Mouse (Mus musculus) kidney, postnatal 0 days (tissue): Measurements from ENCODE around the gene Coa3. TPM values are rescaled to one million over a fixed set of nuclear protein-coding genes. Genes with fewer than 3 reads are reported as not detected.

Experiments used
- ATAC-seq: fragments of 200-750 bp; cut with Nextera tagmentation; replicated peaks from 2 replicates; pipeline ENCODE4 v1.8.0; 2017; ENCODE audit warnings: low read depth, moderate number of reproducible peaks, moderate TSS enrichment, moderate library complexity; ENCODE audit not compliant: low FRiP score
- DNase-seq: peaks from one replicate; pipeline ENCODE4 v3.0.0-alpha.2; 2016; ENCODE audit warnings: low spot score
- H3K27ac ChIP-seq: fragments of 300-500 bp; sonication (generic); 2 replicates; pipeline ENCODE4 v1.5.1; 2014; ENCODE audit warnings: mild to moderate bottlenecking
- H3K27me3 ChIP-seq: fragments of 300-500 bp; sonication (generic); 2 replicates; pipeline ENCODE4 v1.6.1; 2014; ENCODE audit warnings: low read length, mixed read lengths; ENCODE audit not compliant: insufficient read depth
- H3K36me3 ChIP-seq: fragments of 300-500 bp; sonication (generic); 2 replicates; pipeline ENCODE4 v1.6.1; 2014; ENCODE audit warnings: low read length, mixed read lengths; ENCODE audit not compliant: insufficient read depth
- H3K4me1 ChIP-seq: fragments of 300-500 bp; sonication (generic); replicated peaks from 2 replicates; pipeline ENCODE4 v1.6.1; 2014; ENCODE audit warnings: antibody characterized with exemption, low read length, mixed read lengths; ENCODE audit not compliant: insufficient read depth
- H3K4me2 ChIP-seq: fragments of 300-500 bp; sonication (generic); 2 replicates; pipeline ENCODE4 v1.6.1; 2014; ENCODE audit warnings: mild to moderate bottlenecking, low read length, moderate library complexity, mixed read lengths
- H3K4me3 ChIP-seq: fragments of 300-500 bp; sonication (generic); replicated peaks from 2 replicates; pipeline ENCODE4 v1.5.1; 2014; ENCODE audit warnings: low read depth, low read length
- H3K9ac ChIP-seq: fragments of 300-500 bp; sonication (generic); 2 replicates; pipeline ENCODE4 v1.6.1; 2014; ENCODE audit warnings: low read depth, low read length
- H3K9me3 ChIP-seq: fragments of 300-500 bp; sonication (generic); replicated peaks from 2 replicates; pipeline ENCODE4 v1.6.1; 2016; ENCODE audit warnings: low read length, inconsistent platforms, mixed read lengths
- CTCF ChIP-seq: IDR thresholded peaks from 2 replicates; pipeline ENCODE4 v1.5.1; 2016; ENCODE audit warnings: antibody characterized with exemption, low read depth, mild to moderate bottlenecking, moderate library complexity
- WGBS: fragments of 180-500 bp; shearing (Covaris S2); extraction: QIAGEN DNeasy Blood & Tissue Kit; methylation state at CpG from one replicate; pipeline ENCODE4 v1.1.7; 2014; 5-methylcytosine and 5-hydroxymethylcytosine counted together
- polyA plus RNA-seq: library from polyadenylated mRNA; unstranded; fragments of >200 nt; fragmentation: Nextera tagmentation; extraction: Ambion mirVana; gene quantifications from 2 replicates; pipeline ENCODE4 v1.2.1, GENCODE M21; 2015

The Coa3 gene
- polyA plus RNA-seq, 1 experiment from 2014 or later = 209 TPM

DNA sequence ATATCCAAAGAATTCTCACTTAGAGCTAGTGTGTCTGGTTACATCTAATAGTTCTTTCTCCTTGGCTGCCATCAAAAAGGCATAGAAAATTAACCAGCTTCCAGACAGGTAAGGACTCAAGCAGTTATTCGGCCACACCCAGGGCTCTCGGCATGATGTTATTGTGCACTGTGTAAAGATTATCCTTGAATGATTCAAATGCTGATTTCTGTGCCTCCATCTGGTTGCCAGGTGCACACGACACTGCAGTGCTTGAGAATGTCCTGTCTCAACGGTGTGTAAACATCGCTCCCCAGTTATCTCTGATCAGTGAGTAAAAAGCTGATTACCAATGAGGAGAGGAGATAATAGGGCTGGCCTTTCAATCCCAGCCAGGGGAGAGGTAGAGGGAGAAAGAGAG is 28.8 kb upstream of the Coa3 start:
- no peak for ATAC-seq
- no peak for DNase-seq
- no peak for TF ChIP-seq CTCF

DNA sequence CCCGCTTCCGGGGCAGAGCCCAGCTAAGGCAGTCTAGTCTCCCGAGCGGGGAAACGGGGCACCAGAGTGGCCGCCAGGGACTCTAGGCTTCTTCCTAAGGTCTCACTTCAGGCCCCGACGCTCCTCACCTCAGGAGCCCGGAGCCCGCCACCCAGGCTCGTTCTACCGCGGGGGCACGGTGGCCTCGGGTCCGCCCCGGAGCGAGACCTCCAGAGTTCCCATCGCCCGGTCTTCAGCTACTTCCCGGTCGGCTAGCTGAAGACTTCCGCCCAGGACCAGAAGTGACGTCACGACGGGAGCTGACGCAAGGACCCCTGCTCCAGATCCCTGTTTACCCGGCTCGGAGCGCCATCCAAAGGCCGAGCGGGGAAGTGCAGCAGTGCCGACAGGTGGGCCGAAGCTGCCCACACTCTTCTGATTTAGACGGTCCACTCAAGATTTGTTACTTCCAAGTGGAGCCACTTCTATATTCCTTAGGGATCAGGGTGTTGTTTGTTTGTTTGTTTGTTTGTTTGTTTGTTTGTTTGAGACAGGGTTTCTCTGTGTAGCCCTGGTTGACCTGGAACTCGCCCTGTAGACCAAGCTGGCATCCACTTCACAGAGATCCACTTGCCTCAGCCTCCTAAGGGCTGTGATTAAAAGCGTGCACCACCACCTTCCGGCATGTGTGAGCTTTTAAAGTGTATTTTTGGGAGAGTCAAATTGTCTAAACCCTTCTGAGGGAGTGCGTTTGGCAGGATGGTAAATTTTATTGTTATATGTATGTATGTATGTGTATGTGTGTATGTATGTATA is 23.3 kb upstream of the Coa3 start, which contains the start of gene Becn1:
TSS of gene Becn1 (minus strand) at position 283 of the 795 bp plus-strand sequence.
- Histone ChIP-seq H3K9me3 (no peaks in the 10 kb centered on the region), H3K9ac (peak within 1 kb of the TSS; percentile 78), H3K4me2 (peak within 1 kb of the TSS; percentile 84), H3K4me3 (peak within 1 kb of the TSS; percentile 89), H3K36me3 (peaks cover 21% of the 10 kb centered on the region), H3K27ac (peak within 1 kb of the TSS; percentile 78), H3K27me3 (no peaks in the 10 kb centered on the region), H3K4me1 (peaks cover 12% of the 10 kb centered on the region)
- WGBS = 6% methylated on average over 39 of the region's 39 CpGs
- peak; percentile 97 for TF ChIP-seq CTCF
- peak; percentile 91 for ATAC-seq
- DNase-seq = peak; percentile 97

More for the DNA sequence above, 28.8 kb upstream of the Coa3 start:
- Histone ChIP-seq H3K4me2 (no peak overlapping the region), H3K4me1 (no peaks in the 10 kb centered on the region), H3K27ac (no peak overlapping the region), H3K9ac (no peak overlapping the region), H3K4me3 (no peak overlapping the region), H3K9me3 (no peaks in the 10 kb centered on the region), H3K27me3 (no peaks in the 10 kb centered on the region), H3K36me3 (no peaks in the 10 kb centered on the region)
- WGBS = 44% methylated on average over 5 of the region's 5 CpGs

DNA sequence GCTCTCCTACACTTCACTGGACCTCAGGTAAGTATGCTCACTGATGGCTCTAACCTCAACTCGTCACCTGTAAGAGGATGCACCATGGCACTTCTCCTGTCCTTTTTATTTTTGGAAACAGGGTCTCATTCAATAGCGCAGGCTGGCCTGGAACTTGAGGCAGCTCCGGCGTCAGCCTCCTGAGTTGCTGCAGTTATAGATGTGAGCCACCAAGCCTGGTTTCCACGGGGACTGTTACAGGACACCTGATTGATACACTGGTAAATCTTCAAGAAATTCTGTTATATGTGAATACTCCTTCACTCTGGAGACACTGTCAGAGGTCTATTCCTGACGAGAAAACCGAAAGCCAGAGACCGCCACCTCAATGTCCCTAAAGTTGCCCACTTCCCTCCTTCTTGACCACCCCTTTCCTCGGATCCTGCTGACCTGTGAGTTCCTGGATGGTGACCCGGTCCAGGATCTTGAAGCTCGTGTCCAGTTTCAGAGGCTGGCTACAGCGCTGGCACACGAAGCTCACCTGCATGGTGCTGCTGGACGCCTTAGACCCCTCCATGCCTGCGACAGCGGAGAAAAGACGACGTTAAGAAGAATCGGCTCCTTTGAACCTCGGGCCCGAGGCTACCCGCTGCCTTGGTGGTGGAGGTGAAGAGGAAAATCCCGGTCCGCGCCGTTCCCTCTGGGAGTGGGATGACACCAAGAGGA is 22.5 kb upstream of the Coa3 start:
- no peak for TF ChIP-seq CTCF
- no peak for DNase-seq
- Histone ChIP-seq H3K27me3 (no peaks in the 10 kb centered on the region), H3K4me2 (peak overlapping the region; percentile 84), H3K36me3 (peaks cover 23% of the 10 kb centered on the region), H3K27ac (peak overlapping the region; percentile 78), H3K9ac (peak overlapping the region; percentile 78), H3K4me3 (peak overlapping the region; percentile 89), H3K9me3 (no peaks in the 10 kb centered on the region), H3K4me1 (peaks cover 12% of the 10 kb centered on the region)
- no peak for ATAC-seq
- 12% methylated on average over 26 of the region's 26 CpGs for WGBS

DNA sequence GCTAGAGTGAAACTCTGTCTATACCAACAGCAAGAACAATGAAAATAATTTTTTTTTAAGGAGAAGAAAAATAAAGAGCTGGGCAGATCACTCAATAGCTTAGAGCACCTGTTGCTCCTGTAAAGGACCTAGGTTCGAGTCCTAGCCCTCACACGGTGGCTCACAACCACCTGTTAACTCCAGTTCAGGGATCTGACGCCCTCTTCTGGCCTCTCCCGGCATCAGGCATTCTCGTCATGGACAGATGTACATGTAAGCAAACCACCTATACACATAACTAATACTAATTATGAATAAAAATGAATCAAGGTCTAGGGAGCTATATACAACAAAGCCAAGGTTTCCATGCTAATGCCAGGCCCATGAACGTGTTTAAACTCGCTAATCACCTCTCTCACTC is 22.0 kb upstream of the Coa3 start:
- H3K36me3 ChIP-seq = peaks cover 26% of the 10 kb centered on the region
- ATAC-seq = no peak
- H3K27ac ChIP-seq = no peak overlapping the region
- peak; percentile 39 for TF ChIP-seq CTCF
- H3K4me2 ChIP-seq = peak overlapping the region; percentile 84
- H3K4me1 ChIP-seq = peaks cover 12% of the 10 kb centered on the region
- peak overlapping the region; percentile 78; the same call in 1 of the 2 replicates for H3K9ac ChIP-seq
- H3K9me3 ChIP-seq = no peaks in the 10 kb centered on the region
- WGBS = 62% methylated on average over 7 of the region's 7 CpGs
- H3K4me3 ChIP-seq = peak overlapping the region; percentile 89
- no peaks in the 10 kb centered on the region for H3K27me3 ChIP-seq
- DNase-seq = no peak

DNA sequence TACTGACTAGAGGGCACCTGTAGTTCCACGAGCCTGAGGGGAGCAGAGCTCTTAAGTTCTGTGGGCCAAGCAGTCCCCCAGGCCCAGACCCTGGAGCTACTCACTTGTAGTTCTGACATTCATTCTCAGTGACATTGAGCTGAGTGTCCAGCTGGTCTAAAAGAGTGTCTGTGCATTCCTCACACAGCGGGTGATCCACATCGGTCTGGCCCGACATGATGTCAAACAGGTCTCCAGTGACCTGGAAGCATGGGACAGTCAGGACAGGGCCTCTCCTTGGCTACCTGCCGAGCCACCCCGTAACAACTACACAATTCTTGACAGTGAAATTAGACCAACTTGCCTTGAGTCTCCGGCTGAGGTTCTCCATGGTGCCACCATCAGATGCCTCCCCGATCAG is 16.3 kb upstream of the Coa3 start:
- no peak for ATAC-seq
- TF ChIP-seq CTCF = no peak
- peaks cover 67% of the 10 kb centered on the region for H3K36me3 ChIP-seq

DNA sequence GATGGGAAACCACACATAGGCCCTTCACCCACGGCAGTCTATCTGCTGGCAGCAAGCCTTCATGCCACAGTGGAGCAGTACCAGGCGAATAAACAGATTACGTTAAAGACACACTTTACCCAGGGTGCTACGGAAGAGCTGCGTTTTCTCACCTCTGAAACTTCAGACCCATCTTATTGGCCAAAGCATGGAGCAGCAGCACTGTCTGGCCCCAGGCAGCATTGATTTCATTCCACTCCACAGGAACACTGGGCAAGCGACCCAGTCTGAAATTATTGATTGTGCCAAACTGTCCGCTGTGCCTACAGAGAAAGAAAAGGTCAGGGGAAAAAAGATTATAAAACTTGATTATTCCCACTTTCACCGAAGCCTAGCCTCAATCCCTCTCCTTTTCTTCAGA is 12.3 kb upstream of the Coa3 start:
- DNase-seq (no peak), ATAC-seq (no peak)
- H3K4me2 ChIP-seq = no peak overlapping the region
- no peaks in the 10 kb centered on the region for H3K9me3 ChIP-seq
- H3K4me1 ChIP-seq = no peaks in the 10 kb centered on the region
- no peak overlapping the region for H3K4me3 ChIP-seq
- no peaks in the 10 kb centered on the region for H3K27me3 ChIP-seq
- no peak overlapping the region for H3K9ac ChIP-seq
- H3K27ac ChIP-seq = no peak overlapping the region
- peaks cover 59% of the 10 kb centered on the region for H3K36me3 ChIP-seq
- 96% methylated on average over 8 of the region's 8 CpGs for WGBS
- no peak for TF ChIP-seq CTCF

More for the DNA sequence above, 16.3 kb upstream of the Coa3 start:
- H3K4me3 ChIP-seq = no peak overlapping the region
- no peaks in the 10 kb centered on the region for H3K9me3 ChIP-seq
- DNase-seq = no peak
- WGBS = 97% methylated on average over 8 of the region's 8 CpGs
- H3K4me2 ChIP-seq = no peak overlapping the region
- no peak overlapping the region for H3K9ac ChIP-seq
- H3K27ac ChIP-seq = no peak overlapping the region
- H3K4me1 ChIP-seq = 0 out of 2 replicates have a peak, but pooled peaks cover under 1% of the 10 kb centered on the region
- no peaks in the 10 kb centered on the region for H3K27me3 ChIP-seq
